Mouse (Mus musculus): ENCODE measurements around the gene Manbal. TPM values are rescaled to one million over a fixed set of nuclear protein-coding genes. Genes with fewer than 3 reads are reported as not detected.

The Manbal gene
- polyA plus RNA-seq, 1 experiment from 2014 or later, result 90.9 TPM

GRCm38 (mm10) chr2:157427164-157427563 is 59.8 kb downstream of the Manbal start:
- Histone ChIP-seq H3K9ac (peak overlapping the region; percentile 57; the same call in 1 of the 2 replicates), H3K4me2 (no peak overlapping the region), H3K9me3 (no peaks in the 10 kb centered on the region), H3K4me1 (peaks cover 91% of the 10 kb centered on the region), H3K27ac (peak overlapping the region; percentile 28; the same call in 1 of the 2 replicates), H3K36me3 (peaks cover 41% of the 10 kb centered on the region), H3K4me3 (no peak overlapping the region), H3K27me3 (no peaks in the 10 kb centered on the region)
- WGBS, result 91% methylated on average over 5 of the region's 5 CpGs
- ATAC-seq (ENCODE audit: insufficient number of reproducible peaks, insufficient read depth, low FRiP score, low TSS enrichment, low read depth), result no peak

GRCm38 (mm10) chr2:157428351-157429139 is 61.2 kb downstream of the Manbal start:
- peaks cover 91% of the 10 kb centered on the region for H3K4me1 ChIP-seq
- H3K27ac ChIP-seq, result no peak overlapping the region
- no peak for ATAC-seq (ENCODE audit: insufficient number of reproducible peaks, insufficient read depth, low FRiP score, low TSS enrichment, low read depth)
- no peaks in the 10 kb centered on the region for H3K27me3 ChIP-seq
- 88% methylated on average over 13 of the region's 13 CpGs for WGBS
- H3K9me3 ChIP-seq, result no peaks in the 10 kb centered on the region
- no peak overlapping the region for H3K4me2 ChIP-seq
- H3K9ac ChIP-seq, result no peak overlapping the region
- H3K4me3 ChIP-seq, result no peak overlapping the region
- peaks cover 50% of the 10 kb centered on the region for H3K36me3 ChIP-seq

- peak overlapping the region; percentile 33; the same call in 1 of the 2 replicates for H3K27ac ChIP-seq
- 0 out of 2 replicates have a peak overlapping the region, but pooled peaks have one; percentile 11 for H3K9ac ChIP-seq
- H3K9me3 ChIP-seq, result no peaks in the 10 kb centered on the region
- no peak for ATAC-seq (ENCODE audit: insufficient number of reproducible peaks, insufficient read depth, low FRiP score, low TSS enrichment, low read depth)
- H3K4me2 ChIP-seq, result no peak overlapping the region
- no peak overlapping the region for H3K4me3 ChIP-seq
- H3K36me3 ChIP-seq, result peaks cover 56% of the 10 kb centered on the region
- no peaks in the 10 kb centered on the region for H3K27me3 ChIP-seq
- WGBS, result 83% methylated on average over 7 of the region's 7 CpGs
- peaks cover 99% of the 10 kb centered on the region for H3K4me1 ChIP-seq
Observed at GRCm38 (mm10) chr2:157429735-157430134, 62.3 kb downstream of the Manbal start.

GRCm38 (mm10) chr2:157430667-157431429 is 63.5 kb downstream of the Manbal start:
- Histone ChIP-seq H3K27ac (peak overlapping the region; percentile 91; the same call in 1 of the 2 replicates), H3K4me2 (no peak overlapping the region), H3K27me3 (no peaks in the 10 kb centered on the region), H3K4me1 (peaks cover 99% of the 10 kb centered on the region), H3K36me3 (peaks cover 63% of the 10 kb centered on the region), H3K9ac (peak overlapping the region; percentile 44; the same call in 1 of the 2 replicates), H3K4me3 (no peak overlapping the region), H3K9me3 (no peaks in the 10 kb centered on the region)
- 75% methylated on average over 4 of the region's 4 CpGs for WGBS
- ATAC-seq (ENCODE audit: insufficient number of reproducible peaks, insufficient read depth, low FRiP score, low TSS enrichment, low read depth), result no peak

GRCm38 (mm10) chr2:157431912-157432311 is 64.5 kb downstream of the Manbal start:
- H3K4me1 ChIP-seq, result peaks cover 98% of the 10 kb centered on the region
- ATAC-seq (ENCODE audit: insufficient number of reproducible peaks, insufficient read depth, low FRiP score, low TSS enrichment, low read depth), result no peak
- no peak overlapping the region for H3K4me3 ChIP-seq
- H3K27me3 ChIP-seq, result no peaks in the 10 kb centered on the region
- no peaks in the 10 kb centered on the region for H3K9me3 ChIP-seq
- peak overlapping the region; percentile 91 for H3K27ac ChIP-seq
- H3K9ac ChIP-seq, result peak overlapping the region; percentile 60
- H3K36me3 ChIP-seq, result peaks cover 69% of the 10 kb centered on the region
- WGBS, result 64% methylated on average over 5 of the region's 5 CpGs
- no peak overlapping the region for H3K4me2 ChIP-seq

- peaks cover 72% of the 10 kb centered on the region for H3K36me3 ChIP-seq
- no peak overlapping the region for H3K4me3 ChIP-seq
- H3K4me1 ChIP-seq, result peaks cover 93% of the 10 kb centered on the region
- WGBS, result 60% methylated on average over 9 of the region's 9 CpGs
- H3K27ac ChIP-seq, result peak overlapping the region; percentile 91
- ATAC-seq (ENCODE audit: insufficient number of reproducible peaks, insufficient read depth, low FRiP score, low TSS enrichment, low read depth), result no peak
- no peaks in the 10 kb centered on the region for H3K9me3 ChIP-seq
- H3K4me2 ChIP-seq, result no peak overlapping the region
- H3K9ac ChIP-seq, result no peak overlapping the region; the same call in 1 of the 2 replicates
- H3K27me3 ChIP-seq, result no peaks in the 10 kb centered on the region
Observed at GRCm38 (mm10) chr2:157432476-157432875, 65.1 kb downstream of the Manbal start.

- peaks cover 73% of the 10 kb centered on the region for H3K36me3 ChIP-seq
- 26% methylated on average over 9 of the region's 9 CpGs for WGBS
Observed at GRCm38 (mm10) chr2:157434041-157434440, 66.6 kb downstream of the Manbal start.

GRCm38 (mm10) chr2:157434497-157434896 is 67.1 kb downstream of the Manbal start:
- Histone ChIP-seq H3K36me3 (peaks cover 74% of the 10 kb centered on the region), H3K27ac (peak overlapping the region; percentile 91), H3K4me1 (peaks cover 72% of the 10 kb centered on the region), H3K4me2 (peak overlapping the region; percentile 7), H3K4me3 (no peak overlapping the region; the same call in 1 of the 2 replicates), H3K9ac (peak overlapping the region; percentile 57), H3K9me3 (no peaks in the 10 kb centered on the region), H3K27me3 (no peaks in the 10 kb centered on the region)
- ATAC-seq (ENCODE audit: insufficient number of reproducible peaks, insufficient read depth, low FRiP score, low TSS enrichment, low read depth), result peak; percentile 60
- 15% methylated on average over 6 of the region's 6 CpGs for WGBS

More at GRCm38 (mm10) chr2:157434041-157434440, 66.6 kb downstream of the Manbal start:
- Histone ChIP-seq H3K9me3 (no peaks in the 10 kb centered on the region), H3K27me3 (no peaks in the 10 kb centered on the region), H3K9ac (peak overlapping the region; percentile 57), H3K4me2 (peak overlapping the region; percentile 7), H3K27ac (peak overlapping the region; percentile 91), H3K4me1 (peaks cover 77% of the 10 kb centered on the region), H3K4me3 (no peak overlapping the region; the same call in 1 of the 2 replicates)
- ATAC-seq (ENCODE audit: insufficient number of reproducible peaks, insufficient read depth, low FRiP score, low TSS enrichment, low read depth), result no peak

GRCm38 (mm10) chr2:157436496-157436895 is 69.1 kb downstream of the Manbal start:
- H3K9ac ChIP-seq, result no peak overlapping the region
- 0 out of 2 replicates have a peak, but pooled peaks cover 10% of the 10 kb centered on the region for H3K9me3 ChIP-seq
- no peaks in the 10 kb centered on the region for H3K27me3 ChIP-seq
- H3K4me1 ChIP-seq, result peaks cover 53% of the 10 kb centered on the region
- no peak overlapping the region for H3K27ac ChIP-seq
- no peak overlapping the region for H3K4me2 ChIP-seq
- no peak for ATAC-seq (ENCODE audit: insufficient number of reproducible peaks, insufficient read depth, low FRiP score, low TSS enrichment, low read depth)
- peaks cover 78% of the 10 kb centered on the region for H3K36me3 ChIP-seq
- no peak overlapping the region for H3K4me3 ChIP-seq
- 80% methylated on average over 11 of the region's 11 CpGs for WGBS

- WGBS, result 81% methylated on average over 3 of the region's 3 CpGs
- Histone ChIP-seq H3K9me3 (0 out of 2 replicates have a peak, but pooled peaks cover 10% of the 10 kb centered on the region), H3K27ac (no peak overlapping the region), H3K4me2 (no peak overlapping the region), H3K36me3 (peaks cover 78% of the 10 kb centered on the region), H3K4me3 (no peak overlapping the region), H3K27me3 (no peaks in the 10 kb centered on the region), H3K4me1 (peaks cover 47% of the 10 kb centered on the region), H3K9ac (no peak overlapping the region)
- no peak for ATAC-seq (ENCODE audit: insufficient number of reproducible peaks, insufficient read depth, low FRiP score, low TSS enrichment, low read depth)
Observed at GRCm38 (mm10) chr2:157437123-157437522, 69.7 kb downstream of the Manbal start.

GRCm38 (mm10) chr2:157441363-157441762 is 74.0 kb downstream of the Manbal start:
- 100% methylated on average over 1 of the region's 1 CpGs for WGBS
- Histone ChIP-seq H3K36me3 (peaks cover 73% of the 10 kb centered on the region), H3K4me2 (no peak overlapping the region), H3K9me3 (0 out of 2 replicates have a peak, but pooled peaks cover 10% of the 10 kb centered on the region), H3K4me3 (no peak overlapping the region), H3K27ac (no peak overlapping the region), H3K4me1 (peaks cover 4% of the 10 kb centered on the region), H3K27me3 (no peaks in the 10 kb centered on the region), H3K9ac (no peak overlapping the region)
- no peak for ATAC-seq (ENCODE audit: insufficient number of reproducible peaks, insufficient read depth, low FRiP score, low TSS enrichment, low read depth)

Data from embryonic facial prominence, embryonic 13.5 days (tissue).